Mouse (Mus musculus): ENCODE measurements at regions not wholly inside any gene's neighbourhood (a gene's known extent, or its start where the extent isn't known, plus 50 kb on each side); places are given as distances from the start of the nearest gene placed in this dataset.

GRCm38 (mm10) chr4:153302855-153303254, 179.8 kb downstream of the Ajap1 start:
- TF ChIP-seq CTCF (conservative IDR thresholded peaks at IDR 0.05; ENCODE audit: low read length) (no peak), NANOG (IDR thresholded peaks at IDR 0.05; ENCODE audit: borderline replicate concordance, low read length) (no peak)
